Mouse (Mus musculus) testis, adult 2 months (tissue): Measurements from ENCODE around the gene Cplx3.

Experiments
- CTCF ChIP-seq: fragments of 200-500 bp; IDR thresholded peaks from 2 replicates; pipeline ENCODE4 v1.5.1; 2012; ENCODE audit warnings: low read depth, mild to moderate bottlenecking, inconsistent platforms, low read length, moderate library complexity; ENCODE audit not compliant: control insufficient read depth, insufficient read depth, insufficient replicate concordance
- POLR2A ChIP-seq: fragments of 200-500 bp; IDR thresholded peaks from 2 replicates; pipeline ENCODE4 v1.6.1; 2012; ENCODE audit warnings: low read depth, mild to moderate bottlenecking, inconsistent platforms, low read length, moderate library complexity; ENCODE audit not compliant: control insufficient read depth

GRCm38 (mm10) chr9:57558625-57559024, 47.5 kb downstream of the Cplx3 start:
- no peak for TF ChIP-seq CTCF
- TF ChIP-seq POLR2A = no peak
